Mouse (Mus musculus) heart, postnatal 25 days (tissue): ENCODE results near the gene Cmtm5. TPM values are rescaled to one million over a fixed set of nuclear protein-coding genes. Genes with fewer than 3 reads are reported as not detected.
A peak's percentile ranks its signal among the peaks of the same experiment; 100 is the strongest.
"Not testable (repeated sequence)": the region's sequence is repeated elsewhere in the genome, so short reads cannot be mapped to it uniquely, and the experiment has no call there.

ENCODE experiments used
- DNase-seq: peaks from one replicate; pipeline ENCODE4 v3.0.0; 2022; ENCODE audit warnings: low spot score
- intact Hi-C: fragments of 180-260 bp; cut with DNase I; formaldehyde crosslinking; loops from one replicate; pipeline ENCODE4 v1.15.1; 2025
- total RNA-seq, 2 experiments: library from RNA; stranded (reverse); gene quantifications; 2 replicates each; pipeline ENCODE4 v1.2.3; 2021

Cmtm5 gene
- total RNA-seq, 2 experiments from 2014 or later: 0.29 to 0.36 TPM

DNA sequence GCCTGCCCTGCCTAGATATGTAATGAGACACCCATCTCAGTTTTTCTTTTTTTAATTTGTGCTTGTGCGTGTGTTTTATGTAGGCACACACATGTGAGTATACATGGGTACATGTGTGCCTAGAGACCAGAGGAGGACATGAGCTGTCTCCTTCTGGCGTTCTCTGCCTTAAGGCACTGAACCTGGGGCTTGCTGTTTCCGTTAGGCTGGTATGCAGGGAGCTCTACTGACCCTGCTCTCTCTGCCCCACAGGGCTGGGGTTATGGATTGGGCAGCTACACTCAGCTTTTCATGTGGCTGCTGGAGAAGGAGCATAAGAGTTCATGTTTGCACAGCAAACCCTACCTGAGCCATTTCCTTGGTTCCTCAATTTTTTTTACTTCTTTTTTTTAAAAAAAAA is 18.4 kb downstream of the Cmtm5 start:
- intact Hi-C loops: no loop called here
- DNase-seq: no peak

DNA sequence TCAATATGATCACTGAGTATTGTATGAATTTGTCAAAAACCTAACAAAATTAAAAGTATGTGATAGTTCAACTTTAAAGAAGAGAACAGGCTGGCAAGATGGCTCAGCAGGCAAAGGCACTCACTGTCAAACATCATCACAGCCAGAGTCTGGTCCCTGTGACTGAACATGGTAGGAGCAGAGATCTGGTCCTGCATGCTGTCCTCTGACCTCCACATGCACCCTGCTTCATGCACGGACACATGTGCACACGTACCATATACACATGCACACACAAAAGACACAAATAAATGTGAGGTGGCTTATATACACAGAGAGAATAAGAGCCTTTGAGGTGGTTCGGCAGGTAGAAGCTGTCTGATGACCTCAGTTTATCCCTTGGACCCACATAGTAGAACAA is 19.4 kb downstream of the Cmtm5 start:
- no peak for DNase-seq
- intact Hi-C loops: no loop called here

DNA sequence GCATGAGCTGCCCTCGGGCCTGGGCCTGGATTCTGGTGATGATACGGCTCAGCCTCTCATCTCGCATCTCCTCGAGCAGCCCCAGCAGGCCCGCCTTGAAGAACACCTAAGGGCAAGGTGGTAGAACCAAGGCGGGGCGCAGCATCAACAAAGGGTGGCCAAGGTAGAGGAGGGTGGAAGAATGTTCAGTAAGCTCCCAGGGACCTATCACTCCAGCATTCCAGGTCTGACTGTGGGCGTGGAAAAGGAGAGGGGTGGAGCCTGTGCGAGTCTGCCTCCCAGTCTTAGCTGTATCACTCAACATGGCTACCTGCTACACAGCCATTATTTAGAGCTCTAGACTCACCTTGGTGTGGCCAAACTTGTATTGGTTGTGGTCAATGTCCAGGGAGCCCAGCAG is 20.5 kb downstream of the Cmtm5 start:
- DNase-seq: no peak
- intact Hi-C loops: no loop called here

DNA sequence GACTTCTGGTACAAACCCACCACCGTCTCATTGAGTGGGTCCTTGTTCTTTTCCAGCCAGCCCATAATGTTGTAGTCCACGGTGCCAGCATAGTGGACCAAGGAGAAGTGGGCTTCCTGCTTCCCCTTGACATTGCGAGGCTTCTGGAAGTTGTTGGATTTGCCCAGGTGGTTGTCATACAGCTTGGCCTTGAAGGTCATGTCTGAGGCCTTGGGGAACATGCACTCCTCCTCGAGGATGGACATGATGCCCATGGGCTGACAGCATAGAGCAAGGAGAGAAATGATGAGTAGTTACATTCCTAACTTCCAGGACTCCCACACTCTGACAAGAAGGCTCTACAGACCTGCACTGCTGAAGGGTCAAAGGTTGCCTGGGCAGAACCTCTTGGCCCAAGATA is 22.4 kb downstream of the Cmtm5 start:
- no peak for DNase-seq

DNA sequence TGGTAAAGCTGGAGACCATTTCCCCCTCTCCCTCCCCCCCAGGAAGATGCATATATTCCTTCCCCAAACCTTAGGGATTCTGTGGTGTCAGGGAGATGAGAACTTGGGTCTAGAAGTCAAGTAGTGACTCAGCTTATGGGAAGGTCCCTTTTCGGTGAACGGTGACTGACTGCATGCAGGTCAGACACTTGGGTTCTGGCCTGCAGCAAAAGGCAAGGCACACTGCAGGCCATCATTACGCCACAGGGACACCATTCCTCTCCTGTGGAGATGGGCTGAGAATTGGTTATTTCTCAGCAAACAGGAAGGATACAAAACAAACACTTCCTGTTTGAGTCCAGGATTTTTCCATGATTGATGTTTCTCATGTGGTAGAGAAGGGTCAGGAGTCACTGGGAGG is 23.1 kb downstream of the Cmtm5 start:
- DNase-seq: no peak
- intact Hi-C loops: no loop called here

More for the DNA sequence above, 22.4 kb downstream of the Cmtm5 start:
- intact Hi-C loops: no loop called here

DNA sequence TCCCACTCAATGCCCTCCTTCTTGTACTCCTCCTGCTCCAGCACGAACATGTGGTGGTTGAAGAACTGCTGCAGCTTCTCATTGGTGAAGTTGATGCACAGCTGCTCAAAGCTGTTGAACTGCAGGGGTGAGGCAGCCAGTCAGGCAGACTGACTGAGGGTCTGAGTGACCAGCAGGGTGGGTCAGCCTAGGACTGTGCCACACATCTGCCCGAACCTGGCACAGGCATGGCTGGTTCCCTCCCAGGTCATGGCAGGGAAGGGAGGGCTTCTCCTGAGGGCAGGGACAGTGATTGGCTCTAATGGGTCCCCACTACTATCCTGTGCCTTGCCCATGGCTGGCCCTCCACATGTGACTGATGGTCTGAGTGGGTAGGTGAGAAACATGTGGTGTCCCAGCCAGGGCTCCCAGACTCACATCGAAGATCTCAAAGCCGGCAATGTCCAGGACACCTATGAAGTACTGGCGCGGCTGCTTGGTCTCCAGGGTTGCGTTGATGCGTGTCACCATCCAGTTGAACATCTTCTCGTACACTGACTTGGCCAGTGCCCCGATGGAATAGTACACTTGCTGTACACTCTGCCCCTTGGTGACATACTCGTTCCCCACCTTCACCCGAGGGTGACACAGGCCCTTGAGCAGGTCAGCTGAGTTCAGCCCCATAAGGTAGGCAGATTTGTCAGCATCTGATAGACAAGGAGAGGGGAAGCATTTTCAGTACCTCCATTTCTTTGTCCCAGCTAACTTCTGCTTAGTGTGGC is 24.0 kb downstream of the Cmtm5 start:
- DNase-seq, intact Hi-C loops: not testable (repeated sequence)

- no peak for DNase-seq
- intact Hi-C loops: no loop called here
These were observed 24.7 kb downstream of the Cmtm5 start for GRCm38 (mm10) chr14:54960769-54961168.

- DNase-seq: no peak
- intact Hi-C loops: no loop called here
These were observed 25.4 kb downstream of the Cmtm5 start for GRCm38 (mm10) chr14:54961487-54961886.

DNA sequence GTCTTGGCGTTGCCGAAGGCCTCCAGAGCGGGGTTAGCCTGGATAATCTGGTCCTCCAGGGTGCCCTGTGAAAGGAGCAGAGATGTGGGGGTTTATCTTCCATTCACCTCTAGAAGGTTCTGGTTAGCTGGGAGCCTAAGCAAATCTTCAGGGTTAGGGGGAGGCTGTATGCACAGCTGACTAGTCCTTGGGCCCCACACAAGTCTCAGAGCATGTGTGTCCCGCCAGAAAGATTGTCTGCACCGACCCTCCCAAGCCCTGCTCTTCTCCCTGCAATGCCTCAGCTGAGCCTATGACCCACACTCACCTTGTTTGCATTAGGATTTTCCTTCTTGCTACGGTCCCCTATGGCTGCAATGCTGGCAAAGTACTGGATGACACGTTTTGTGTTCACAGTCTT is 26.7 kb downstream of the Cmtm5 start:
- intact Hi-C loops: no loop called here
- DNase-seq: no peak

DNA sequence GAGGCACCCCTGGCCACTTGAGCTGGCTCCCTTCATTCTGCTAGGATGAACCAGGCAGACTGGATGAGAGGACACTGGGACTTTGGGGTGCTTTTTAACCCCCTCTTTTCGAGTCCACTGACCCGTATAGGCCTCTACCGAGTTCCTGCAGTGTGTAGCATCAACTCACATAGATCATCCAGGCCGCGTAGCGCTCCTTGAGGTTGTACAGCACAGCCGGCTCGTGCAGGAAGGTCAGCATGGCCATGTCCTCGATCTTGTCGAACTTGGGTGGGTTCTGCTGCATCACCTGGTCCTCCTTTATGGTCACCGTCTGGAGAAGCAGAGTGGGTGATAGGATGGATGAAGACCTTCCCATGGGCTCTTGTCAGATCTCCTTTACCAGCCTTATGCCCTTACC is 27.7 kb downstream of the Cmtm5 start:
- intact Hi-C loops: no loop called here
- DNase-seq: no peak

- intact Hi-C loops: no loop called here
- DNase-seq: no peak
These were observed 29.0 kb downstream of the Cmtm5 start for GRCm38 (mm10) chr14:54965044-54965443.

GRCm38 (mm10) chr14:54965631-54966030 is 29.6 kb downstream of the Cmtm5 start:
- intact Hi-C loops: no loop called here
- DNase-seq: no peak

GRCm38 (mm10) chr14:54966320-54966977 is 30.4 kb downstream of the Cmtm5 start, which contains the start of gene Myh6:
Myh6 (minus strand) TSS chr14:54966927.
- intact Hi-C loops: no loop called here
- DNase-seq: peak; percentile 51

- intact Hi-C loops: no loop called here
- no peak for DNase-seq
These were observed 31.8 kb downstream of the Cmtm5 start for GRCm38 (mm10) chr14:54967874-54968273.

DNA sequence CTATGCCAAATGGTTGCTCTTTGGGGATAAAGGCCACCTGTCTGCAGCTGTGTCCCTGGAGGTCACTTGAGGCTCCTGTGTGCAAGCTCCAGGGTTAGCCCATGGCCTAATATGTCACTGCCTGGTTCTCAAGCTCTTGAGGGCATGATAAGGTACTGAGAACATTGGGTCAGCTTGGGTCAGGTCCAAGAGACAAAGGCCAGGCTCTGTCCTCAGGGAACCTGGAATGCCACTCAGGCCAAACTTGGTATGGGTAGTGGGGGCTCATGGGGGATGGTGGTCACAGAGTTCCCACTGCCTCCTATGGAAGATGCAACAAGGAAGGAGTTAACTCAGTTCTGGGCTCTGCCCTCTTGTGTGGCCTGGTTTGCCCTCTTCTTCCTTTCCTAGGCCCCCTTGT is 32.3 kb downstream of the Cmtm5 start:
- intact Hi-C loops: no loop called here
- DNase-seq: peak; percentile 50

- intact Hi-C loops: loop anchor here (1.0 kb wide), 1 partner anchor 28 kb away; no protein-coding TSS in a partner anchor
These were observed 36.7 kb downstream of the Cmtm5 start for GRCm38 (mm10) chr14:54972786-54973185.

DNA sequence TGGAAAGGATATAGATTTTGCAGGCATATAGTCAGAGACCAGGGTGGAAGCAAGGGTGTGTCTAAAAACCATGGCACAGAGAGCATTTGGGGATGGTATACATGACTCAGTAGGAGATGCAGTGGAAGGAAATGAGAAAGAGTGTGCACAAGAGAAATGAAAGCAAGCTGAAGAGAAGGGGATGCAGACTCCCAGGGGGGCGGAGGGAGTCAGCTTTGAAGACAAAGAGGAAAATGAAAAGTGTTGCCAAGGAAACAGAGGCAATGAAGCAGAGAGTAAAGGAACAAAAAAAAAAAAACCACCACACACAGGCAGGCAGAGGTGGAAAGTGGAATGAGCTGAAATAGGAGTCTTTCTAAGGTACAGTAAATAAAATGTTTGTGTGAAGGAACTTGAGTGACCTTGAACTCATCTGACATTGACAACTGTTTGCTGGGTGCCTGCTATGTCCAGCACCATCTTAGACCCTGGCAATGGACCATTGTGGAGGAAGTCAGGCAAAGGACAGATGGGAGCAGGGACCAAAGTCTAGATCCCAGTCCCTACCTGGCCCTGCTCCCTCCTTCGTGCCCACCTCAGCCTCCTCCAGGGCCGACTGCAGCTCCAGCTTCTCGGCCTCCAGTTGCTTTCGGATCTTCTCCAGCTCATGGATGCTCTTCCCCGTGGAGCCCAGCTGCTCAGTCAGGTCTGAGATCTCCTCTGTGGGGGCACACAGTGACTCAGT is 38.2 kb downstream of the Cmtm5 start:
- intact Hi-C loops: no loop called here

More at GRCm38 (mm10) chr14:54972786-54973185, 36.7 kb downstream of the Cmtm5 start:
- not testable (repeated sequence) for DNase-seq

GRCm38 (mm10) chr14:54976633-54977032 is 40.6 kb downstream of the Cmtm5 start, which contains the start of gene Gm17428:
Gm17428 (plus strand) TSS chr14:54976933.
- intact Hi-C loops: no loop called here
- no peak for DNase-seq

More for the DNA sequence above, 38.2 kb downstream of the Cmtm5 start:
- DNase-seq: no peak

GRCm38 (mm10) chr14:54978664-54979063 is 42.6 kb downstream of the Cmtm5 start:
- intact Hi-C loops: no loop called here
- DNase-seq: no peak

DNA sequence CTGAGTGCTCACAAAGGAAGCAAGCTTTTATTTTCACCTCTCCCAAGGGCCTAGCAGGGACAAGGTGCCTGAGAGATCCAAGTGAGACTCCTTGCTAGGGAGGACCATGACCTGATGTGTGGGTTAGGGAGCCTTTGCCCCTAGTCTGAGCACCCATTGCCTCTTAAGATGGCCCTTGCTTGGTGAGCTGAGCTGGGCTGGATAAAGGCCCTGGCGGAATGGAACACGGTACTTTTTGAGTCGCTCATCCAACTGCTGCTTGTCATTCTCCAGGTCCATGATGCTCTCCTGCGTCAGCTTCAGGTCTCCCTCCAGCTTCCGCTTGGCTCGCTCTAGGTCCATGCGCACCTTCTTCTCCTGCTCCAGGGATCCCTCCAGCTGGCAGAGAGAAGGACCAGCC is 45.9 kb downstream of the Cmtm5 start:
- intact Hi-C loops: no loop called here
- no peak for DNase-seq
